Mouse (Mus musculus) liver, adult 2 months (tissue): ENCODE measurements at regions not wholly inside any gene's neighbourhood (a gene's known extent, or its start where the extent isn't known, plus 50 kb on each side); places are given as distances from the start of the nearest gene placed in this dataset.

Experiments used
- CTCF ChIP-seq: fragments of 200-500 bp; IDR thresholded peaks from 2 replicates; pipeline ENCODE4 v1.5.1; 2011; ENCODE audit warnings: low read depth, low read length, control low read depth
- POLR2A ChIP-seq: fragments of 200-500 bp; IDR thresholded peaks from 2 replicates; pipeline ENCODE4 v1.6.1; 2011; ENCODE audit warnings: low read length, control low read depth; ENCODE audit not compliant: insufficient read depth; ENCODE audit errors: extremely low read depth

DNA sequence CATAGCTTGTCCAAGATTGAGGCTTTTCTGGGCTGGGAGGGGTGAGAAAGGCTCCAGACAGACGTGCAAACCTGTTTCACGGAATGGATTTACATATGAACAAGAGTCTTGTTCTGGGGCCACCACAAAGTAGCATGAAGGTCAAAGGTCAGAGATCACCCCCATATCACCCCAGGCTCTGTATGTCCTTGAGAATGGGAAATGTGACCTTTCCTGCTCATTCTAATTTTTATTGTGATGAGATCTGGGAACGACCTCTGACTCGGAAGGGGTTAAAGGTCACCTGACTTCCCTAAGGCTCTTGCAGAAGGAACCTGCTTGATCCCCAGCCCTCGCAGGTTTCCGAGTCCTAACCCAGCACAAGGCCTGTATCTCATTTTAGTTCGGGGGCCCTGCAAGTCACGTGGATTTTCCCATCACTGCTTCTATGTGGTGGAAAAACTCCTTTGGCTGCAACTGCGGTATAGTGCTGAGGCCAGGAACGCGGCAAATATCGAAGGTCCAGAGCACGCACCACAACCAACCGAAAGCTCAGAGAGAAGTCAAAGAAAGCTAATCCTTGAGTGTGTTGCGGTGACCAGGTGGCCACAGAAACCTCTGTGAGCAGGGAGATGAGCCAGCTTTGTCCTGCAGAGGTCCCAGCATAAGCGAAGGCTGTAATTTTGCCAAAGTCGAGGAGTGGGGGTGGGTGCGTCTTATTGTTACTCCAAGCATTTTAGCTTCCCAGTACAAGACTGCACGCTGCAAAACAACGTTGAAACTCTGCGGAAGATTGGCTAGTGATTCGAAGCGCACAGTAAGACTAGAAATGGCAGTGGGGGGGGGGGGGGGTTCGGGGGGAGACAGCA, 166.1 kb upstream of the Gm3448 start:
- TF ChIP-seq CTCF (no peak), POLR2A (no peak)
